Mouse (Mus musculus) heart, postnatal 0 days (tissue): Measurements from ENCODE around the gene Usp49. TPM values are rescaled to one million over a fixed set of nuclear protein-coding genes. Genes with fewer than 3 reads are reported as not detected.
A peak's percentile ranks its signal among the peaks of the same experiment; 100 is the strongest.

Source experiments
- ATAC-seq: fragments of 200-750 bp; cut with Nextera tagmentation; 2 replicates; pipeline ENCODE4 v1.8.0; 2017; ENCODE audit warnings: low read depth, moderate number of reproducible peaks, moderate library complexity; ENCODE audit not compliant: insufficient read depth
- DNase-seq: peaks from one replicate; pipeline ENCODE4 v3.0.0-alpha.2; 2016; ENCODE audit warnings: low spot score
- H3K27ac ChIP-seq: fragments of 300-500 bp; sonication (generic); 2 replicates; pipeline ENCODE4 v1.5.1; 2014; ENCODE audit warnings: low read depth, mild to moderate bottlenecking
- H3K27me3 ChIP-seq: fragments of 300-500 bp; sonication (generic); 2 replicates; pipeline ENCODE4 v1.6.1; 2014; ENCODE audit warnings: low read length, mixed read lengths; ENCODE audit not compliant: control insufficient read depth, insufficient read depth
- H3K36me3 ChIP-seq: fragments of 300-500 bp; sonication (generic); replicated peaks from 2 replicates; pipeline ENCODE4 v1.6.1; 2014; ENCODE audit warnings: low read length, mixed read lengths; ENCODE audit not compliant: control insufficient read depth, insufficient read depth
- H3K4me1 ChIP-seq: fragments of 300-500 bp; sonication (generic); 2 replicates; pipeline ENCODE4 v1.6.1; 2014; ENCODE audit warnings: antibody characterized with exemption; ENCODE audit not compliant: control insufficient read depth, insufficient read depth
- H3K4me2 ChIP-seq: fragments of 300-500 bp; sonication (generic); 2 replicates; pipeline ENCODE4 v1.6.1; 2014; ENCODE audit warnings: low read depth, mild to moderate bottlenecking, low read length, moderate library complexity
- H3K4me3 ChIP-seq: fragments of 300-500 bp; sonication (generic); 2 replicates; pipeline ENCODE4 v1.5.1; 2014; ENCODE audit warnings: low read depth, low read length
- H3K9ac ChIP-seq: fragments of 300-500 bp; sonication (generic); replicated peaks from 2 replicates; pipeline ENCODE4 v1.6.1; 2014; ENCODE audit warnings: low read depth, low read length, mixed read lengths
- H3K9me3 ChIP-seq: fragments of 300-500 bp; sonication (generic); replicated peaks from 2 replicates; pipeline ENCODE4 v1.6.1; 2016; ENCODE audit warnings: low read length; ENCODE audit not compliant: control insufficient read depth
- CTCF ChIP-seq: IDR thresholded peaks from 2 replicates; pipeline ENCODE4 v1.5.1; 2016; ENCODE audit warnings: antibody characterized with exemption, control low read depth, low read depth
- EP300 ChIP-seq: IDR thresholded peaks from 2 replicates; pipeline ENCODE4 v1.6.1; 2016; ENCODE audit warnings: antibody characterized with exemption, low read depth
- WGBS: fragments of 180-500 bp; shearing (Covaris S2); extraction: QIAGEN DNeasy Blood & Tissue Kit; methylation state at CpG from one replicate; pipeline ENCODE4 v1.1.7; 2014; 5-methylcytosine and 5-hydroxymethylcytosine counted together
- polyA plus RNA-seq: library from polyadenylated mRNA; unstranded; fragments of >200 nt; fragmentation: Nextera tagmentation; extraction: Ambion mirVana; gene quantifications from 2 replicates; pipeline ENCODE4 v1.2.1, GENCODE M21; 2015
- total RNA-seq: library from RNA; depleted of rRNA; stranded (reverse); fragments of >200 nt; gene quantifications from 2 replicates; pipeline ENCODE4 v1.2.3, GENCODE M21; 2014; ENCODE audit warnings: low replicate concordance

The Usp49 gene
- total and polyA plus RNA-seq, 2 experiments from 2014 or later: 1.4 to 3.5 TPM

- Histone ChIP-seq H3K4me3 (peak overlapping the region; percentile 72), H3K27ac (peak overlapping the region; percentile 94), H3K4me1 (peaks cover 33% of the 10 kb centered on the region), H3K4me2 (peak overlapping the region; percentile 92), H3K27me3 (no peaks in the 10 kb centered on the region), H3K9me3 (no peaks in the 10 kb centered on the region), H3K9ac (peak overlapping the region; percentile 85), H3K36me3 (peaks cover 19% of the 10 kb centered on the region)
- ATAC-seq: no peak
- peak; percentile 25 for DNase-seq
- 1% methylated on average over 43 of the region's 43 CpGs for WGBS
- TF ChIP-seq CTCF (no peak), EP300 (no peak; the same call in 1 of the 2 replicates)
Observed at GRCm38 (mm10) chr17:47594183-47594968, 36.1 kb upstream of the Usp49 start.

GRCm38 (mm10) chr17:47594969-47595247 is 35.6 kb upstream of the Usp49 start:
- no peaks in the 10 kb centered on the region for H3K9me3 ChIP-seq
- no peaks in the 10 kb centered on the region for H3K27me3 ChIP-seq
- peak overlapping the region; percentile 85 for H3K9ac ChIP-seq
- H3K4me2 ChIP-seq: peak overlapping the region; percentile 92
- peak overlapping the region; percentile 94 for H3K27ac ChIP-seq
- TF ChIP-seq EP300 (no peak), CTCF (no peak)
- peaks cover 24% of the 10 kb centered on the region for H3K36me3 ChIP-seq
- DNase-seq (no peak), ATAC-seq (no peak)
- 3% methylated on average over 9 of the region's 9 CpGs for WGBS
- H3K4me1 ChIP-seq: peaks cover 33% of the 10 kb centered on the region
- peak overlapping the region; percentile 72 for H3K4me3 ChIP-seq

GRCm38 (mm10) chr17:47595248-47596161 is 35.0 kb upstream of the Usp49 start:
- peak overlapping the region; percentile 85 for H3K9ac ChIP-seq
- TF ChIP-seq CTCF (no peak), EP300 (0 out of 2 replicates have a peak, but pooled peaks have one; percentile 35)
- DNase-seq (peak; percentile 69), ATAC-seq (peak; percentile 8)
- H3K27me3 ChIP-seq: no peaks in the 10 kb centered on the region
- H3K4me1 ChIP-seq: peaks cover 33% of the 10 kb centered on the region
- 2% methylated on average over 20 of the region's 21 CpGs for WGBS
- peaks cover 30% of the 10 kb centered on the region for H3K36me3 ChIP-seq
- peak overlapping the region; percentile 94 for H3K27ac ChIP-seq
- no peaks in the 10 kb centered on the region for H3K9me3 ChIP-seq
- H3K4me2 ChIP-seq: peak overlapping the region; percentile 92
- H3K4me3 ChIP-seq: peak overlapping the region; percentile 72

GRCm38 (mm10) chr17:47596162-47596838 is 34.2 kb upstream of the Usp49 start:
- no peak for ATAC-seq
- Histone ChIP-seq H3K4me1 (peaks cover 33% of the 10 kb centered on the region), H3K4me2 (peak overlapping the region; percentile 92), H3K27me3 (no peaks in the 10 kb centered on the region), H3K9ac (peak overlapping the region; percentile 85), H3K9me3 (no peaks in the 10 kb centered on the region), H3K36me3 (peaks cover 38% of the 10 kb centered on the region), H3K4me3 (peak overlapping the region; percentile 72), H3K27ac (peak overlapping the region; percentile 94)
- 26% methylated on average over 6 of the region's 6 CpGs for WGBS
- peak; percentile 23 for DNase-seq
- no peak for TF ChIP-seq CTCF
- no peak for TF ChIP-seq EP300

GRCm38 (mm10) chr17:47596839-47597164 is 33.7 kb upstream of the Usp49 start:
- Histone ChIP-seq H3K9ac (peak overlapping the region; percentile 85; the same call in 1 of the 2 replicates), H3K36me3 (peaks cover 43% of the 10 kb centered on the region), H3K4me2 (peak overlapping the region; percentile 92), H3K4me1 (peaks cover 33% of the 10 kb centered on the region), H3K4me3 (peak overlapping the region; percentile 72; the same call in 1 of the 2 replicates), H3K9me3 (no peaks in the 10 kb centered on the region), H3K27ac (peak overlapping the region; percentile 94), H3K27me3 (no peaks in the 10 kb centered on the region)
- no peak for ATAC-seq
- TF ChIP-seq EP300 (no peak), CTCF (no peak)
- 43% methylated on average over 5 of the region's 5 CpGs for WGBS
- DNase-seq: no peak
